Mouse (Mus musculus): ENCODE measurements around the gene Fdps.
A peak's percentile ranks its signal among the peaks of the same experiment; 100 is the strongest.

The Fdps gene

DNA sequence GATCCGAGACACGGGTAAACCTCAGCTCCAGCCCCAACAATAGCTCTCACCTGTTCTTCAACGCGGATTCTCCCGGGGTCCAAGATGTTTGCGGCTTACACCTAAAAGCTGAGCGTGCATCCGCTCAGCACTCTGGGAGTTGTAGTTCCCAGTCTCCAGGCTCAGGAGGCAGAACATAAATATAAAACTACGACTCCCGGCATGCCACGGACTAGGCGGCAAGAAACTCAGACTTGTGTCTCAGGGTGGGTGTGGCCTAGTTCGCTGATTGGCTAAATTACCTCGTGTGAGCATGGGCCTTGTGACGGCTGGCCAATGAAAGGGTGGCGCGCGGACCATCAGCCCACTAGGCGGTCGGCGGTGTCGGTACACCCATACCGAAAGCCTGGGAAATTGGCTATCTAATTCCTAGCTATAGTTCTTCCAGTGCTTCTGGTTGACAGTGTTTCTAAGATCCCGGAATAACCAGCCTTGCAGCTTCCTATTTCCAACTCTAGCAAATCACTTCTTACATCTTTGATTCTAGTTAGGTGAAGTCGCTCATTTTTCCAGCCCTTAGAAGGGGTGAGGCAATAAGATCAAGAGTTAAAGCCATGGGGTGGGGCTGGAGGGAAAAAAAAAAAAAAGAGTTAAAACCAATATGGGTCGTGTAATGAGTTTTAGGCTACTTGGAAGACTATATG lies at the start of gene Fdps:
TSS of gene Fdps (minus strand) at position 148 of the 683 bp plus-strand sequence.
- peak; percentile 95 for DNase-seq

DNA sequence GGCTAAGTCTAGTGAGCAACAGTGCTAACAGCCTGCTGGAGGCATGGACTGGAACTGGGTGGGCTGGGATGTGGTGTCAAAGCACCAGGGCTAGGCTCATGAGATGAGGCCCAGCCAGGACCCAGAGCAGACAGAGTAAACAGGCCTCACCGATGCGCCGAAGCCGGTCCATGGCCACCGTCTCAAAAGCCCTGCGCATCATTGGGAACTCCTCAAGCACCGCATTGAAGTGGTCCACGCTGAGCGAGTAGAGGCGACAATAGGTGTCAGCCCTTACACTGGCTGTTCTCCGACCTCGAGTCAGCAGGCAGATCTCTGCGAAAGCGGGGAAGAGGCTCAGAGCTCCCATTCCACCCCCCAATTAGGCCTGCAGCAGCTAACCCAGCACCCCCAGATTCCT lies 46.8 kb upstream of the Fdps start:
- DNase-seq = no peak

DNA sequence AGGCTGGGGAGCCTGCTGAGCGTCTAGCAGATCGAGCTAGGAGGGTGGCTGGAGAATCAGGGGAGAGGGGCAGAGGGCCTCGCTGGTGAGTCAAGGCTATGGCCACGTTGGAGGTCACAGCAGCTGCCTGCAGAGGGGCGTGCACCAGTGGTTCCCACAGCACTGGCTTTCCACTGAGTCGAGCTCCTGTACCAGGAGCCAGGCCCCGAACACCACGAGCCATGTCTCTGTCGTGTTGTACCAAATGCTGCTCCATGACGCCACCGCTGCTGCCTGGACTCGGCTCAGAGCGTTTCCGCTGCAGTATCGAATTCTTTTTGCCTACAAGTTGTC lies 46.2 kb upstream of the Fdps start:
- DNase-seq = no peak

DNA sequence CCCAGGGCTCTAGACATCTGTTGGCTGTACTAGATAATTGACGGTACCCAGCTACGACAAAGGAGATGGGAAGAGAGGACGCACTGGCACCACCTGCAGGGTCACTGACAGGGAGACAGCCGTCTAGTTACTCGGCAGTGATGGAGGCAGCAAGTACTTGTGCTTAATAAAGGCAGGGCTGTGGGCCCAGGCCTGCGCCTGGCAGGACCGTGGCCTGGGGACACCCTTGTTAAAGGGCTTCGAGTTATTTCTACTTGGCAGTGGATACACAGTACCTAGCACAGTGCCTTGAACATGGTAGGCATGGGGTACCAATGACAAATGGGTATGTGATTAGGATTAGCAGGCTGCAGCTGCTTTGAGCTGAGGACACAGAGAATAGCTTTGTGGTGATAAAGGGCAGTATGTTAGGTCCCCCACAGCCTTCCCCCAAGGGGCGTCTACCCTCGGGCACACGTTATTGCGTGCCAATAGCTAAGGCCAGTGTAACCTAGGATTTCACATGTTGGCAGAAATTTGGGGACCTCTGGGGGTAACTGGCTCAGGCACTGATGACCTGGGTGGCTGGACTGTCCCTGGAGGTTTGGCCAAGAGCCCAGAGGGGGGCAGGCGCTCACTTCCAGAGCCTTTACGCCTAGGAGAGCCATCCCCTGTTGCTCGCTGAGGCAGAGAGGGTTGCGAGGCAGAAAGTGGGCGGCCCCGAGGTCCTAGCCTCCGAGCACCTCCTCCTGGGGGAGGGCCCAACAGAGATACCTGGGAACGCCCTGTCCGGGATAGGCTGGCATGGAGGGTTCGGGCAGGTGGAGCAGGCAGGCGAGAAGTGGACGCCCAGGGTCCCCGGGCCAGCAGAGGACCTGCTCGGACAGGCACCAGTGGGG lies 45.6 kb upstream of the Fdps start:
- DNase-seq = no peak

DNA sequence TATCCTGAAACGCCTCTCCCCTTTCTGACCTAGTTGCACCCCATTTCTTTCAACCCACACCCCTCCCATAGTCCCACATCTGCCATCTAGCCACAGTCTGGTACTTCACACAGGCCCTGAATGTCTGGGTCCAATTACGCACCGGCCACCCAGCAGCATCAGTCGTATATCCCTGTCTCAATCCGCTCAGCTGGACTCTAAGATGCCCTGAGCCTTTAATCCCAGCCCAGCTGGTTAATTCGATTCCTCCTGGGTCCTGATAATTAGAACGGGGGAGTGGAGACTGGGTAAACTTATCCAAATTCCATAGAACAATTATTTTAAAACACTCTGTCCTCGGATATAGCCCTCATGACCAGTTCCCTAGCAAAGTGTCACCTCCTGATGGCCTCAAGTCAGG lies 43.8 kb upstream of the Fdps start:
- DNase-seq = no peak

DNA sequence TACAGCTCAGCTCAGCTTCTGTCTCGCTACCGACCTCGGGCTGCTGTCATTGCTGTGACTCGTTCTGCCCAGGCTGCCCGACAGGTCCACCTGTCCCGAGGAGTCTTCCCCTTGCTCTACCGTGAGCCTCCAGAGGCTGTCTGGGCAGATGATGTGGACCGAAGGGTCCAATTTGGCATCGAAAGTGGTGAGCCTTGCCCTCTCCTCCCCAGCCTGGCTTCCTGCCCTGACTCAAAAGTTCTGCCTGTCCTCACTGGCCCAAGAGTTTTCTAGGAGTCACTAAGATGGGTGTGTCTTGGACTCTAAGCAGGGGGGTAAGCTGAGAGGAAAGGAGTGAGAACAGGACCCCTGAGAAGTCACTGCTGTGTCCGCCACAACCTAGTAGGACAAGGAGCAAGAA lies 43.1 kb upstream of the Fdps start:
- no peak for DNase-seq

DNA sequence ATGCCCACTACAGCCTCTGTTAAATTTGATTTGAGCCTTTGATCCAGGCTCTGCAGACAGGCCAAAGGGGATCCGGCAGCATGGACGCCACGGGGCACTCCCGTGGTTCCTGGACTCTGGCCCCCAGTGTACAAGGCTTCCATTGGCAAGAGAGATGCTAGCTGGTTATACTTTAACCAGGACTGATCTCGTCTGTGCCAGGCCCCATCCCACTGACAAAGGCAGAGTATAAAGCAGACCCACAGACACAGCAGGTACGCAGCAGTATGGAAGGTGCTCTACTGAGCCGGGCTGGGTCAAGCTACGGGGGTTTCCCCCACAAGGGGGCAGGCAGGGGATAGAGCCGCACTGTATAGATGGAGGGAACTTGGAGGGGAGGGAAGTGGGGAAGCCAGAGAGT lies 34.6 kb upstream of the Fdps start:
- no peak for DNase-seq

DNA sequence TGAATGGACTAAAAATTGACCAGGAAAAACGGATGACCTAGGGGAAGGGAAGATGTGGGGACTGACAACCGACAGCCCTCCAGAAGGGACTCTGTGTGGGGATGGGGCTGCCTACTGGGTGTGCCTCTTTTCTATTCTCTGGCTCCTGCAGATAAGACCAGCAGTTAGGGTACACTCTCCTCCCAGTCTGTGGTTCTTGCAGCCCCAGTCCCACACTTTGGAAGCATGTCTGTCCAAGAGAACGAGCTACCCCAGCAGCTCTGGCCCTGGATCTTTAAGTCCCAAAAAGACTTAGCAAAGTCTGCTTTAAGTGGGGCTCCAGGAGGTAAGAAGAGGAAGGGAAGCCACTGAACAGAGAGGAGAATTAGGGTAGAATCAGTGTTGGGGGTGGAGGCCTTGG lies 34.2 kb upstream of the Fdps start, which contains the start of gene Pklr:
TSS of gene Pklr (plus strand) at position 185 of the 400 bp plus-strand sequence.
- DNase-seq = no peak

DNA sequence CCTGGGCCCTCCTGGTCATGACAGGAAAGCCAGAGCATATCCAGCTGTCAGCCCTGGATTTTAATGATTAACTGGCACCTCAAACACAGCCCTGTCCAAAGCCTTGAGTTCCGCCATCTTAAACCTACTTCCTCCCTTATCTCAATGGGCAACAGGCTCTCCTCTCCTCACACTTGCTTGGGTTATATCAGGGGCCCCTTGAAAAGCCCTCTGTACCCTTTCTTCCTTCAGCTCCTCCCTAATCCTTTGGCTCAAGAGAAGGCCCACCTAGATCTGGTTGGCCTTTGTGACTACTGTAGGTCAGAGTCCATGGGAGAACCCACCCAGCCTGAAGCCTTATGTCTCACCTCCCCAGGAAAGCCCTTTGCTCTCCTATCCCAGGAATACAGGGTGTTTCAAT lies 32.0 kb upstream of the Fdps start:
- DNase-seq = no peak

DNA sequence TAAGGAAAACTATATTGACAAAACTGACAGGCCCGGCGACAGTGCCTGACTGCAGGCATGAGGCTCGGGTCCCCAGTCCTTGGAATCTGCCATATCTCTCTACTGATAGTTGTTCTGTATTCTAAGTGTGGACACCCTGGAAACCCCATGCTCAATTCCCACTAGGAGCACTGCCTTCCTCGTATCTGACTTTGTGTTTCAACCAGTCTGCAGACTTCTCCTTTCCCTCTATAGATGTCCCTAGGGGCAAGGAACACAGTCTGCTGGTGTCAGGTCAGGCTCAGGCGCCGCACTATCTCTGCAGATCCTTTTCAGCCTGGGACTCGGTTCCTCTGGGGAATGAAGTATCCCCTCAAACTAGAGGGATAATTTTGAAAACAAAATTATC lies 31.3 kb upstream of the Fdps start:
- DNase-seq = no peak

DNA sequence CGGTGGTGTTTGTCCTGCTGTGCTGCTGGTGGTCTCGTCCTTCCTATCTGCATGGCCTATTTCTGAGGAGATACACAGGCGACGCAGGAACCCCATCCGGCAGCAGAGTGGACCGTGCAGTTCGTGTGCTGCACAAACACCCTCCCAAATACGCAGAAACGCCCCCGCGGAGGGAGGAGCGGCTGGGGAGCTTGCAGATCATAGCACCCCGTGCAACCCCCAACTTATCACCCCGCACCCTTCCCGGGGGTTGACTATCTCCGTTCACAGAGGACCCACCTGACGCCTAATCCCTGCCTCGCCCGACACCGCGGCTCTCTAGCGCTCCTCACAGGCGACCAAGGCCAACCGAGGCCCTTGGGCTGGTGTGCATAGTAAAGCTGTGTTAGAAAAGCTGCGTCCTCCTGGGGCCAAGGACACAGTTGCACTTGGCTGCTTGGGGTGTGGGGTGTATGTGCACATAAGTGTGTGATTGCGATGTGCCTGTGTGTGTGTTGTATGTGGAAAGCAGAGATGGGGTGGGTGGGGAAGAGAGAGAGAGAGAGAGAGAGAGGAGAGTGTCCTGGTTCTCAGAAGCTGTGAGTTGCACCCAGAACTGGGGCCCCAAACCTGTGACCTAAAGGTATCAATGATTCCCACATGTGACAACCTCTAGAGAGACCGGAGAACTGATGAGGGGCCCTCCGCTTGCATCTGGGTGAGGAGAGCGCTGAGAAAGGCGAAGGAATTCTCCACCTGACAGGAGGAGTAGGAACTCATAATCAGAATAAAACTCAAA lies 30.7 kb upstream of the Fdps start:
- peak; percentile 43 for DNase-seq

DNA sequence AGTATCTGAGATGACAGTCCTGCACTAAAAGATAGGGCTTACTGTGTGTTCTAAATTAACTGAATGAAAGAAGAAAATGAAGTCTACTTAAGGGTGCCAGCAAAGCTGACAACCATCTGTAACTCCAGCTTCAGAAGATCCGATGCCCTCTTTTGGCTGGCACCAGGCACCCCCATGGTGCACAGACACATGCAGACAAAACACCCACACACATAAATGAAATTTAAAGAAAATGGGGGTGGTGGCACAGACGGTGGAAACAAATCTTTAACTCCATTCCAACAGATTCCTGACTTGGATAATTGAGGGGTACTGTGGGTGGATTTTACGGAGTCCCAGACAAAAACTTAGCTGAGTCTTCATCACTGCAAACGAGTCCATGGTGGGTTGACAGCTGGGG lies 30.1 kb upstream of the Fdps start:
- DNase-seq = no peak

DNA sequence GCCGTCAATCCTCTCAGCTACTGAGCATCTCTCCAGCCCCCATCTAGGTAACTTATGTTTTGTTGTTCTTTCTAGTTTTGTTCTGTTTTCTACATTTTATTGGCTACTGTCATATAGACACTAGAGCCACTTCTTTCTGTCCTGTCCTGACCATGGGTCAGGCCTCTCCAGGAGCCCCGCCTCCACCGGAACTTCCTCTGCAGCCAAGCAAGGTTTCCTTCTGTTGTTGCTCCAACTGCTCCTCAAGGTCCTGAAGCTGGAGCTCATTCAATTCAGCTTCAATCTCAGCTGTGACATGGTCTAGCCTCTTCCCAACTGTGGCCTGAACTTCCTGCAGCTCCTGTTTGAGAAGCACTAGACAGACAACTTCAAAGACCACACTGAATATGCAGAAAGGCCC lies 28.1 kb upstream of the Fdps start:
- no peak for DNase-seq

DNA sequence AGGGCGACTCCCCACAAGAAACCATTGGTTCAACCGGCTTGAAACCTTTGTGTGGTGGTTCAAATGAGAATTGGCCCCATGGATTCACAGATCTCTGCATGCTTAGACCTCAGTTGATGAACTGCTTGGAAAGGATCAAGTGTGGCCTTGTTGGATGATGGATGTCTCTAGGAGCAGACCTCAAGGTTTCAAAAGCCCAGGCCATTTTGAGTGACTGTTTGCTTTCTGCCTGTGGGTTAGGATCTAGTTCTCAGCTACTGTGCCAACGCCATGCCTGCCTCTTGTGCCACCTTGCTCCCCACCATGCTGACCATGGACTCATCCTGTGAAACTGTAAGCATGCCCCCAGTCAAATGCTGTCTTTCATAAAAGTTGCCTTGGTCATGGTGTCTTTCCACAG lies 24.2 kb upstream of the Fdps start:
- no peak for DNase-seq

DNA sequence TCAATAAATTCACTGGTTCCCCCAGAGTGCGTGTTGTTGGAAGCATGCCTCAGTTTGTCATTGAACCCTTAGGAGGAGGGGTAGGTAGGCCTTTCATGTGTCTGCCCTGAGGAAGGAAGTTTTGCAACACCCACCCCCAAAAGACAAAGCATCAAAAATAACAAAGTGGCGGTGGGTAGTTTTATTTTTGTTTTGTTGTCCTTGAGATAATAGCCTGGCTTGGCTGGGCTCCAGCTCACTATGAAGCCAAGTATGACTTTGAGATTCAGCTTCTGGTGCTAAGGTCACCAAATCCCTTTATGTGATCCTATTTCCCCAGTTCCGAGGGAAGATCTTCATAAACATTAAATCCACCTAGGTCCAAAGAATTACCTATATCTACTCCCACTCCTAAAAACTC lies 22.5 kb upstream of the Fdps start:
- no peak for DNase-seq

DNA sequence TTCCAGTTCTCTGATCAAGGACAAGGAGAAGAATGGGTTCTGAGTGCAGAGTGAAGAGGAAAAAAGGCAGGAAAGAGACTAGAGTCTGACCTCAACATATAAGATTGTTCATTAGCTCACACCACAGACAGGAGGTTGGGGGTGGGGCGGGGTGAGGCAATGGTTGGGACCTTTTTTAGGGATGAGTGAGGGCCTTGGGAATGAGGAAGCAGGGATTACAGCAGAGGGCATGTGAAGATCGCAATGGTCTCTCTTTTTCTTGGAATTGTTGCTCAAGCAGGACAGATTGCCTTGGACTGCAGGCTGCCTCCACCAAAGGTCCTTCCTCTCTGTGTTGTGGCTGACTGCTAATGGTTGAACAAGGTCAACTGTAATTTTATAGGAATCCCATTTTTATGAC lies 21.6 kb upstream of the Fdps start:
- DNase-seq = no peak

DNA sequence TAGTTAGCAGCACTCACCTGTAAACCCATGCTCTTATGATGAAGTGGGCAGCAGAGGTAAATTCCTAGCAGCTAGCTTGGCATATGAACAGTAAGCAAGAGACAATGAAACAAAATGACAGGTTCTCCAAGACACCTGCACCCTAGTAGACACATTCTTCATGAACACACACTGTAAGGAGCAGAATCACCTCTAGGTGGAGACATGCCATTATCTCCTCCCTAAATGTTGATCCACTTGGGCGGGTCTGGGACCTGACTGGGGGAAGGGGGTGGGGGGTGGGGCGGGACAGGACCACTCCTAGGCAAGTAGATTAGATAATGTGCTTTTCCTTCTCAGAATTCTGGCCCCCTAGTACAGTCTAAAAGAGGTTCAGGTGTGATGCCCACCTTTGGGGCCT lies 13.8 kb upstream of the Fdps start:
- DNase-seq = no peak

DNA sequence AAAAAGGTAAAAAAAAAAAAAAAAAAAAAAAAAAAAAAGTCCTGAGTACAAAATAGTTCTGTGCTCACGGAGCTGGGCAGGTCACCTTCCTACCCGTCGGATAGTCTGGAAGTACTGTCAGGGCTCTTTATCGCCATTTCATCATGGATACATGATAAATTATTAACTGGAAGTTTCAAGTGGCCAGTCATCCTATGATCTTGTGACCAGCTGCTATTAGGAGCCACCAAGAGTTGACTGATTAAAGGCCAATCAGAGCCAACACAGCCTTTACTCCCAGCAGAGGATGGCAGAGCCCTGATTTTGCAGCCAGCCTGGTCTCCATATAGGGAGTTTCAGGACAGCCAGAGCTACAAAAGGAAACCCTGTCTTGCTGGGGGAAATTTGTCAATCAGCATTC lies 11.3 kb upstream of the Fdps start:
- DNase-seq = no peak

DNA sequence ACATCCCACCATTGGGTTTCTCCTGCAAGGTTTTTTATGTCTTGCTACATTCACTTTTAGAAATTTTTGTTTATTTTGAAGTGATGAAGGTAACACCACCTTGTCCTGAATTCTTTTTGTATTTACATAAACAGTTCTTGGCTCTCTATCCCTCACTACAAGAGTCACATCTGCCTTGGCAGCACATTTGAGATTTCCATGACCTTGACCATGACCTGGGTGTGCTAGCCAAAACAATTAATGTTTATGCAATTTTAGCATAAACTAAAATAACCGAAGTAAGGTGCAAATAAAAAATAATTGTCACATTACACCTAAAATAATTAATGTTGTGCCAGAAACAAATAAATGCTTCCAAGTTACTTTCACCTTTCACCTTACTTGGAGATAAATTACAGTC lies 6.4 kb upstream of the Fdps start:
- DNase-seq = no peak

DNA sequence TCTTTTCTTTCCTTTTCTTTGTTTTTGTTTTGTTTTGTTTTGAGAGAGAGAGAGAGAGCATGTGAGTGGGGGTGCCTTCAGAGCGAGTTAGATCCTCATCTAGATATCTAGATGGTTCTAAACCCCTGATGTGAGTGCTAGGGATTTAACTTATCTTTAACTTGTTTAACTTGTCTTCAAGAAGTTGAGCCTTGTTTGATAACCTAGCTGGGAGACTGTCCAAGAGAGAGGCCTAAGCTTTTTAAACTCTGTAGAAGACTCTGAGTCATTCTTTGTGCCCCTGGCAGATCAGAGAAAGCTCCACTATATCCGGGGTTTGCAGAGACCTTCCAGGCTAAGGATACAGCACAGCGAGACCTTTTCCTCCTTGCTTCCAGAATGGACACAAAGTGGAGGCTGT lies 5.8 kb upstream of the Fdps start:
- DNase-seq = no peak

DNA sequence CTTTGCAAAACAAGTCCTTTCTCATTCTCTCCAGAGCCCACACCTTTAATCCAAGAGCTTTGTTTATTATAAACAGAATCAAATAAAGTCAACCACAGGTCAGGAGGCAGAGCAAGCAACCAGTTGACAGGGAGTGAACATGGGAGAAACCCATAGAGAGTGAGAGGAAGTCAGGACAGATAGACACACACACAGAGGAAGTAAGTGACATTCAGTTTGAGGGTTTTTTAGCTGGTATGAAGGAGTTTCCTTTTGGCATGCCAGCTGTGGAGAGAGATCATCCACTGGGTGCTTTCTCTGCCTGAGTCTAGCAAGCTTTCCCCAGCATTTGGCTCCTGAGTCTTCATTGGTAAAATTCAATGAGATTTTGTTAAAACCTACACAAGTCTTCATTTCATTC lies 5.1 kb upstream of the Fdps start:
- no peak for DNase-seq

DNA sequence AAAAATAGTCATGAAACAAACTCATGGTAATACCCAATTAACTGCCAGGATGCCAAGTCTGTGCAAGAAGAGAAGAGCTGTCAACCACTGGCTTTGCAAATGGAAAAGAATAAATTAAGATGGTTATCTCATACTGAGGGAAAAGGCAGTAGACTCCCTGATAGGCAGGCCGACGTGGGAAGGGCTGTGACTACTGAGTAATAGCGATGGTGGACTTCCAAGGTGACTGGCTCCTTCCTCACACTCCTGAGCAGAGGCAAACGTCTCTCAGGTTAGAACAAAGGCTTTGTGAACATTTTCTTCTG lies 1.5 kb upstream of the Fdps start:
- DNase-seq = no peak

DNA sequence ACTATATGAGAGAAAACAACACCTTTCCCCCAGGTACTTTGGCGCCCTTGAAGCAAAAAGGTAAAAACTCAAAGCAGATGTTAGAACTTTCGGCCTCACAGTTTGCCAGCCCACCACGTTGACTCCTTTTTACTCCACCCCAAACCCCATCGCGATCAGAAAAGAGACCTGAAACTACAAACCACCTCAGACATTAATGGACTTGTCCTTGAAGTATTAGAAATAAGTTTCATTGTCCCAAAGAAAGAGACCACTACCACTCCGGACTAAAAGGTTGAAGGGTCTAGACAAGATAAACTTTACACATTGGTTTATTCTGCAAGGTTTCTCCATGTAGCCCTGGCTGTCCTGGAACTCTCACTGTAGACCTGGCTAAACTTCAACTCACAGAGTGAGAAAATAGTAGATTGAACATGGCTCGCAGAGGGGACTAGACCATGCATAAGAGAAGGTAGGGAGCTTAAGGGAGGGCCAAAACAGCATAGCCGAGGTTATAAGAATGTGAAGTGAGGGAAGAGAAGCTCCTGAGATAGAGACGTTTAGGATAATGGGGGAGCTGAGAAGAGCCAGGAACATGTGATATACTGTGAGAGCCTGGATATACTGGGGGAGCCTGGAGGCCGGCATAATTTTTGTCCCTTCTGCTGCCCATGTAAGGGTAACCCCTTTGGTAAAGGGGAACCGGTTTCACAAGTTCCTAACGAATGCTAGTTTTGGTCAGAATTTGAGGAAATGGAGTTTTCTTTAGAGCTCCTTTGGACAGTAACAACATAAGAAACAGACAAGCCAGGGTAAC lies 934 bp upstream of the Fdps start:
- no peak for DNase-seq

Data from cerebellum, adult 11 months (tissue).